Mouse (Mus musculus): ENCODE data around the gene Sqstm1. TPM values are rescaled to one million over a fixed set of nuclear protein-coding genes. Genes with fewer than 3 reads are reported as not detected.

Sqstm1 gene
- total RNA-seq, 2 experiments from 2014 or later: 379 to 464 TPM

Small RNA genes lying within 50 kb of the gene (microRNA-seq; reads per million reads assigned to microRNA genes)
- 0 to 1.3 reads per million in 2 experiments for gene Mir6919 (ENCODE audit: borderline number of aligned reads in 2 of 2)

Other genes with a start within 250 kb of the Sqstm1 start
- 10 to 100 TPM; 50.2 to 51.7 TPM for gene Rnf130, start 185.5 kb downstream of the Sqstm1 start, total RNA-seq (2021)
- gene Tbc1d9b, start 79.4 kb downstream of the Sqstm1 start, total RNA-seq (2021): 10 to 100 TPM; 43.8 to 49.7 TPM
- 1 to 10 TPM; 1.8 to 2.4 TPM for gene Mrnip, start 36.4 kb downstream of the Sqstm1 start, total RNA-seq (2021)
- gene Mgat4b, start 63 bp upstream of the Sqstm1 start, total RNA-seq (2021): 10 to 100 TPM; 84.5 to 87.8 TPM
- 1 to 10 TPM; 5.5 to 8.6 TPM for gene Ltc4s, start 27.8 kb upstream of the Sqstm1 start, total RNA-seq (2021)
- 10 to 100 TPM; 11.5 to 11.8 TPM for gene Maml1, start 81.5 kb upstream of the Sqstm1 start, total RNA-seq (2021)
- 100 to 1,000 TPM; 301 to 316 TPM for gene Canx, start 114.8 kb upstream of the Sqstm1 start, total RNA-seq (2021)
- gene Cby3, start 143.6 kb upstream of the Sqstm1 start, total RNA-seq (2021): not detected
- gene Hnrnph1, start 166.2 kb upstream of the Sqstm1 start, total RNA-seq (2021): 100 to 1,000 TPM in 1 of 2 experiments, 10 to 100 TPM in 1; 97.8 to 106 TPM
- gene Rufy1, start 220.3 kb upstream of the Sqstm1 start, total RNA-seq (2021): 10 to 100 TPM; 29.8 to 29.9 TPM

Measured in heart, postnatal 36 days (tissue).